Mouse (Mus musculus) activated CD4-positive, CD25-positive, alpha-beta regulatory T cell (primary cell): ENCODE data around the gene Ly6g. TPM values are rescaled to one million over a fixed set of nuclear protein-coding genes. Genes with fewer than 3 reads are reported as not detected.

ENCODE experiments used
- polyA plus RNA-seq, 2 experiments: library from polyadenylated mRNA; unstranded; fragments of 100-300 nt; shearing (Covaris generic); gene quantifications; one replicate each; pipeline ENCODE4 v1.2.1; 2017

Gene Ly6g
- 1 to 10 TPM in 1 of 2 experiments, not detected in 1; 1.4 TPM for polyA plus RNA-seq

GRCm38 (mm10) chr15:75154940-75155339 lies at the start of gene Ly6g:
Gene Ly6g (plus strand): TSS chr15:75155240.

GRCm38 (mm10) chr15:75111861-75112630 lies 43.0 kb upstream of the Ly6g start, which contains the start of gene Ly6c2:
Gene Ly6c2 (minus strand): TSS chr15:75111970.

Other genes starting within 250 kb of the Ly6g start
- gene Ly6i, start 171.8 kb upstream of the Ly6g start, polyA plus RNA-seq = 1 to 10 TPM; 1.0 to 2.5 TPM
- 1,000 to 10,000 TPM in 1 of 2 experiments, 100 to 1,000 TPM in 1; 865 to 2,179 TPM for gene Ly6a, start 157.2 kb upstream of the Ly6g start, polyA plus RNA-seq
- 100 to 1,000 TPM in 1 of 2 experiments, 10 to 100 TPM in 1; 57.2 to 158 TPM for gene Ly6c1, start 106.4 kb upstream of the Ly6g start, polyA plus RNA-seq
- gene Ly6c2, start 43.3 kb upstream of the Ly6g start, polyA plus RNA-seq = 10 to 100 TPM; 24.8 to 30.2 TPM
- not detected for gene BC025446, start 61.1 kb downstream of the Ly6g start, polyA plus RNA-seq
- under 1 TPM in 1 of 2 experiments, not detected in 1; 0.20 TPM for gene Ly6f, start 113.2 kb downstream of the Ly6g start, polyA plus RNA-seq